ENCODE assay signal across 10 mouse cellular contexts in genomic region chr4:104665553-104665952, GRCm38 (mm10).
A peak's percentile ranks its signal among the peaks of the same experiment; 100 is the strongest.
DNase-seq lines count a peak whose midpoint lies in the region; TF ChIP-seq lines count a peak whose summit lies in the region.
"Had no signal": no experiment of that assay in that cellular context is flagged by ENCODE, and none has a peak within 500 bp of the region (broad histone marks: within the 10 kb centered on the region; RNA-seq: fewer than 3 reads in every experiment).

No protein-coding gene starts in this region.

- TF ChIP-seq POLR2A in brain, embryonic 14.5 days (IDR thresholded peaks at IDR 0.05; ENCODE audit: borderline replicate concordance, extremely low read depth, insufficient read depth, insufficient read length, poor library complexity, severe bottlenecking), result no peak
- TF ChIP-seq POLR2A in small intestine, adult 2 months (IDR thresholded peaks at IDR 0.05; ENCODE audit: low read depth, low read length), result no peak

- peaks cover 10% of the 10 kb centered on the region for H3K4me1 ChIP-seq in limb, embryonic 10.5 days
- no peaks in the 10 kb centered on the region for H3K4me1 ChIP-seq in small intestine, adult 2 months (ENCODE audit: control insufficient read depth, insufficient read depth, insufficient read length, low read length)
- H3K4me1 ChIP-seq: embryonic facial prominence, embryonic 12.5 days had no signal

- intact Hi-C loops in gastrocnemius, postnatal 14 days (cut with DNase I; ENCODE audit: low total_unique reads), result loop anchor here (5.0 kb wide), 1 partner anchor 227 kb away; no protein-coding TSS in a partner anchor

- no peaks in the 10 kb centered on the region for H3K9me3 ChIP-seq in limb, embryonic 10.5 days (replicated peaks)
- H3K9me3 ChIP-seq: embryonic facial prominence, embryonic 12.5 days; neural tube, embryonic 13.5 days had no signal

- H3K27ac ChIP-seq in limb, embryonic 10.5 days, result no peak overlapping the region
- H3K27ac ChIP-seq in small intestine, adult 2 months (ENCODE audit: insufficient read depth, low read depth, low read length), result no peak overlapping the region
- H3K27ac ChIP-seq: embryonic facial prominence, embryonic 12.5 days; neural tube, embryonic 13.5 days had no signal

- peak; percentile 61; the same call in 1 of the 2 replicates for TF ChIP-seq CTCF in brain, embryonic 14.5 days (IDR thresholded peaks at IDR 0.05; ENCODE audit: borderline replicate concordance, extremely low read depth, insufficient read depth, insufficient read length)
- peak; percentile 55; the same call in 1 of the 2 replicates for TF ChIP-seq CTCF in small intestine, adult 2 months (IDR thresholded peaks at IDR 0.05; ENCODE audit: extremely low read depth, insufficient read length, insufficient replicate concordance, low read depth, low read length)

- DNase-seq in left cerebral cortex, adult 18-20 months (ENCODE audit: low spot score in 2 of 2), result peak; percentile 50 to 74
- no peak for DNase-seq in left cerebral cortex, adult 8-10 months (ENCODE audit: low spot score in 2 of 2)
- peak; percentile 62 for DNase-seq in NIH3T3 (ENCODE audit: low read depth)
- peak; percentile 64 for DNase-seq in brain, embryonic 14.5 days (ENCODE audit: low read depth)
- peak; percentile 25 for DNase-seq in gastrocnemius, postnatal 14 days
- DNase-seq in limb, embryonic 10.5 days (ENCODE audit: low spot score), result peak; percentile 61
- DNase-seq in spleen, postnatal 14 days (ENCODE audit: low spot score in 2 of 2), result no peak

- no peak overlapping the region for H3K4me3 ChIP-seq in limb, embryonic 10.5 days
- no peak overlapping the region for H3K4me3 ChIP-seq in small intestine, adult 2 months (ENCODE audit: low read depth, low read length)
- H3K4me3 ChIP-seq: embryonic facial prominence, embryonic 12.5 days; neural tube, embryonic 13.5 days had no signal

- no peaks in the 10 kb centered on the region for H3K36me3 ChIP-seq in limb, embryonic 10.5 days
- H3K36me3 ChIP-seq in small intestine, adult 2 months (ENCODE audit: control insufficient read depth, insufficient read depth, low read length), result no peaks in the 10 kb centered on the region
- H3K36me3 ChIP-seq: embryonic facial prominence, embryonic 12.5 days; neural tube, embryonic 13.5 days had no signal

- H3K27me3 ChIP-seq in limb, embryonic 10.5 days (ENCODE audit: low read depth, poor library complexity, severe bottlenecking), result no peaks in the 10 kb centered on the region
- H3K27me3 ChIP-seq in small intestine, adult 2 months (ENCODE audit: control insufficient read depth, insufficient read depth, low read length), result no peaks in the 10 kb centered on the region
- H3K27me3 ChIP-seq: embryonic facial prominence, embryonic 12.5 days; neural tube, embryonic 13.5 days had no signal

Comparison
In these comparisons a context has a peak if more than half of its experiments do, and no peak if none do; other contexts are left out.
1. DNase-seq: peak in left cerebral cortex, adult 18-20 months (2 of 2), NIH3T3 (single experiment), brain, embryonic 14.5 days (single experiment), gastrocnemius, postnatal 14 days (single experiment) and limb, embryonic 10.5 days (single experiment); none in left cerebral cortex, adult 8-10 months (0 of 2) and spleen, postnatal 14 days (0 of 2).